Mouse (Mus musculus) heart, embryonic 15.5 days (tissue): ENCODE data around the gene Helq. TPM values are rescaled to one million over a fixed set of nuclear protein-coding genes. Genes with fewer than 3 reads are reported as not detected.

ENCODE experiments used
- ATAC-seq: fragments of 200-750 bp; cut with Nextera tagmentation; replicated peaks from 2 replicates; pipeline ENCODE4 v1.8.0; 2017; ENCODE audit warnings: low read depth, moderate TSS enrichment; ENCODE audit not compliant: insufficient number of reproducible peaks, insufficient read depth, low FRiP score
- H3K27ac ChIP-seq: fragments of 300-500 bp; sonication (generic); 2 replicates; pipeline ENCODE4 v1.5.1; 2015; ENCODE audit warnings: mild to moderate bottlenecking, inconsistent platforms
- H3K27me3 ChIP-seq: fragments of 300-500 bp; sonication (generic); 2 replicates; pipeline ENCODE4 v1.6.1; 2015; ENCODE audit warnings: inconsistent platforms
- H3K36me3 ChIP-seq: fragments of 300-500 bp; sonication (generic); 2 replicates; pipeline ENCODE4 v1.6.1; 2015; ENCODE audit warnings: mild to moderate bottlenecking, inconsistent platforms
- H3K4me1 ChIP-seq: fragments of 300-500 bp; sonication (generic); replicated peaks from 2 replicates; pipeline ENCODE4 v1.6.1; 2015; ENCODE audit warnings: inconsistent platforms
- H3K4me2 ChIP-seq: fragments of 300-500 bp; sonication (generic); 2 replicates; pipeline ENCODE4 v1.6.1; 2015; ENCODE audit warnings: inconsistent platforms, mild to moderate bottlenecking, moderate library complexity
- H3K4me3 ChIP-seq: fragments of 300-500 bp; sonication (generic); 2 replicates; pipeline ENCODE4 v1.5.1; 2015; ENCODE audit warnings: mild to moderate bottlenecking, inconsistent platforms
- H3K9ac ChIP-seq: fragments of 300-500 bp; sonication (generic); 2 replicates; pipeline ENCODE4 v1.6.1; 2015; ENCODE audit warnings: mild to moderate bottlenecking, inconsistent platforms
- H3K9me3 ChIP-seq: fragments of 300-500 bp; sonication (generic); replicated peaks from 2 replicates; pipeline ENCODE4 v1.6.1; 2016; ENCODE audit warnings: inconsistent platforms
- WGBS: fragments of 180-500 bp; shearing (Covaris S2); methylation state at CpG from one replicate; pipeline ENCODE4 v1.1.7; 2015; ENCODE audit warnings: mixed read lengths; 5-methylcytosine and 5-hydroxymethylcytosine counted together
- polyA plus RNA-seq: library from polyadenylated mRNA; unstranded; fragments of >200 nt; fragmentation: Nextera tagmentation; extraction: Ambion mirVana; gene quantifications from 2 replicates; pipeline ENCODE4 v1.2.1, GENCODE M21; 2015

The Helq gene
- polyA plus RNA-seq, 1 experiment from 2014 or later = 9.2 TPM

GRCm38 (mm10) chr5:100776900-100777299 lies 21.5 kb downstream of the Helq start:
- no peak overlapping the region for H3K4me3 ChIP-seq
- H3K9ac ChIP-seq = no peak overlapping the region
- H3K36me3 ChIP-seq = peaks cover 39% of the 10 kb centered on the region; the same call in 1 of the 2 replicates
- H3K9me3 ChIP-seq = no peaks in the 10 kb centered on the region
- peaks cover 3% of the 10 kb centered on the region; the same call in 1 of the 2 replicates for H3K4me1 ChIP-seq
- no peak overlapping the region for H3K4me2 ChIP-seq
- 0 out of 2 replicates have a peak overlapping the region, but pooled peaks have one; percentile 7 for H3K27ac ChIP-seq
- 55% methylated on average over 5 of the region's 5 CpGs for WGBS
- no peak for ATAC-seq
- no peaks in the 10 kb centered on the region for H3K27me3 ChIP-seq

GRCm38 (mm10) chr5:100775778-100776404 lies 22.5 kb downstream of the Helq start:
- H3K36me3 ChIP-seq = peaks cover 38% of the 10 kb centered on the region; the same call in 1 of the 2 replicates
- H3K27ac ChIP-seq = no peak overlapping the region
- peaks cover 3% of the 10 kb centered on the region; the same call in 1 of the 2 replicates for H3K4me1 ChIP-seq
- 68% methylated on average over 13 of the region's 13 CpGs for WGBS
- no peak for ATAC-seq
- H3K4me2 ChIP-seq = no peak overlapping the region
- no peaks in the 10 kb centered on the region for H3K9me3 ChIP-seq
- H3K27me3 ChIP-seq = no peaks in the 10 kb centered on the region
- H3K9ac ChIP-seq = no peak overlapping the region
- H3K4me3 ChIP-seq = no peak overlapping the region

GRCm38 (mm10) chr5:100771575-100771974 lies 26.8 kb downstream of the Helq start:
- H3K4me1 ChIP-seq = no peaks in the 10 kb centered on the region; the same call in 1 of the 2 replicates
- no peaks in the 10 kb centered on the region for H3K27me3 ChIP-seq
- ATAC-seq = no peak
- no peak overlapping the region for H3K27ac ChIP-seq
- H3K36me3 ChIP-seq = peaks cover 48% of the 10 kb centered on the region; the same call in 1 of the 2 replicates
- no peak overlapping the region for H3K4me3 ChIP-seq
- H3K4me2 ChIP-seq = no peak overlapping the region
- H3K9ac ChIP-seq = no peak overlapping the region
- no peaks in the 10 kb centered on the region for H3K9me3 ChIP-seq
- 91% methylated on average over 4 of the region's 4 CpGs for WGBS

GRCm38 (mm10) chr5:100766026-100766425 lies 32.4 kb downstream of the Helq start:
- no peak overlapping the region for H3K4me3 ChIP-seq
- H3K27me3 ChIP-seq = no peaks in the 10 kb centered on the region
- H3K4me1 ChIP-seq = no peaks in the 10 kb centered on the region
- WGBS = 93% methylated on average over 7 of the region's 7 CpGs
- H3K9me3 ChIP-seq = no peaks in the 10 kb centered on the region
- peaks cover 55% of the 10 kb centered on the region for H3K36me3 ChIP-seq
- no peak overlapping the region for H3K4me2 ChIP-seq
- H3K9ac ChIP-seq = no peak overlapping the region
- ATAC-seq = no peak
- no peak overlapping the region for H3K27ac ChIP-seq

- no peaks in the 10 kb centered on the region for H3K4me1 ChIP-seq
- H3K27ac ChIP-seq = no peak overlapping the region
- H3K9me3 ChIP-seq = no peaks in the 10 kb centered on the region
- peaks cover 34% of the 10 kb centered on the region for H3K36me3 ChIP-seq
- H3K4me3 ChIP-seq = no peak overlapping the region
- H3K9ac ChIP-seq = no peak overlapping the region
- no peaks in the 10 kb centered on the region for H3K27me3 ChIP-seq
- no peak overlapping the region for H3K4me2 ChIP-seq
- WGBS = 78% methylated on average over 7 of the region's 7 CpGs
- no peak for ATAC-seq
Measured at GRCm38 (mm10) chr5:100761736-100762135, 36.7 kb downstream of the Helq start.

GRCm38 (mm10) chr5:100760049-100760663 lies 38.2 kb downstream of the Helq start:
- Histone ChIP-seq H3K9me3 (no peaks in the 10 kb centered on the region), H3K4me1 (no peaks in the 10 kb centered on the region), H3K27me3 (no peaks in the 10 kb centered on the region), H3K4me2 (no peak overlapping the region), H3K4me3 (no peak overlapping the region), H3K27ac (no peak overlapping the region), H3K36me3 (peaks cover 27% of the 10 kb centered on the region), H3K9ac (no peak overlapping the region)
- 78% methylated on average over 10 of the region's 10 CpGs for WGBS
- ATAC-seq = no peak

GRCm38 (mm10) chr5:100758121-100758520 lies 40.3 kb downstream of the Helq start:
- no peaks in the 10 kb centered on the region for H3K4me1 ChIP-seq
- H3K4me2 ChIP-seq = no peak overlapping the region
- peaks cover 10% of the 10 kb centered on the region for H3K36me3 ChIP-seq
- H3K27me3 ChIP-seq = no peaks in the 10 kb centered on the region
- WGBS = 91% methylated on average over 5 of the region's 5 CpGs
- no peak overlapping the region for H3K9ac ChIP-seq
- H3K4me3 ChIP-seq = no peak overlapping the region
- no peaks in the 10 kb centered on the region for H3K9me3 ChIP-seq
- no peak for ATAC-seq
- H3K27ac ChIP-seq = no peak overlapping the region

GRCm38 (mm10) chr5:100753407-100753806 lies 45.0 kb downstream of the Helq start:
- Histone ChIP-seq H3K27me3 (no peaks in the 10 kb centered on the region), H3K36me3 (no peaks in the 10 kb centered on the region), H3K4me3 (no peak overlapping the region), H3K9ac (no peak overlapping the region), H3K9me3 (no peaks in the 10 kb centered on the region), H3K4me2 (no peak overlapping the region), H3K27ac (no peak overlapping the region), H3K4me1 (no peaks in the 10 kb centered on the region)
- 71% methylated on average over 7 of the region's 7 CpGs for WGBS
- ATAC-seq = no peak

- H3K27ac ChIP-seq = no peak overlapping the region
- WGBS = 38% methylated on average over 4 of the region's 4 CpGs
- no peak overlapping the region for H3K4me2 ChIP-seq
- no peak overlapping the region for H3K4me3 ChIP-seq
- no peaks in the 10 kb centered on the region for H3K9me3 ChIP-seq
- H3K9ac ChIP-seq = no peak overlapping the region
- no peak for ATAC-seq
- no peaks in the 10 kb centered on the region for H3K36me3 ChIP-seq
- H3K4me1 ChIP-seq = no peaks in the 10 kb centered on the region
- H3K27me3 ChIP-seq = no peaks in the 10 kb centered on the region
Measured at GRCm38 (mm10) chr5:100751655-100752054, 46.7 kb downstream of the Helq start.

- Histone ChIP-seq H3K4me3 (no peak overlapping the region), H3K27me3 (no peaks in the 10 kb centered on the region), H3K9ac (no peak overlapping the region), H3K4me2 (no peak overlapping the region), H3K9me3 (no peaks in the 10 kb centered on the region), H3K36me3 (no peaks in the 10 kb centered on the region), H3K27ac (no peak overlapping the region), H3K4me1 (no peaks in the 10 kb centered on the region)
- no peak for ATAC-seq
- 74% methylated on average over 10 of the region's 10 CpGs for WGBS
Measured at GRCm38 (mm10) chr5:100750617-100751255, 47.7 kb downstream of the Helq start.

- Histone ChIP-seq H3K4me1 (no peaks in the 10 kb centered on the region), H3K27me3 (no peaks in the 10 kb centered on the region), H3K9ac (no peak overlapping the region), H3K4me3 (no peak overlapping the region), H3K27ac (no peak overlapping the region), H3K36me3 (no peaks in the 10 kb centered on the region), H3K9me3 (peaks cover 7% of the 10 kb centered on the region; the same call in 1 of the 2 replicates), H3K4me2 (no peak overlapping the region)
- no peak for ATAC-seq
- WGBS = 89% methylated on average over 8 of the region's 8 CpGs
Measured at GRCm38 (mm10) chr5:100738802-100739201, 59.6 kb downstream of the Helq start.
